Mouse (Mus musculus) NIH3T3 (cell line): ENCODE results near the gene Trmt10b.

Experiments used
- DNase-seq: peaks from one replicate; pipeline ENCODE4 v3.0.0-alpha.2; 2012; ENCODE audit warnings: low read depth

Gene Trmt10b

GRCm38 (mm10) chr4:45341669-45342249 lies 44.8 kb downstream of the Trmt10b start, which contains the start of gene Dcaf10:
TSS of gene Dcaf10 (plus strand) at chr4:45342101.
- DNase-seq: peak; percentile 94

- peak; percentile 54 for DNase-seq
Measured at GRCm38 (mm10) chr4:45342286-45343155, 45.6 kb downstream of the Trmt10b start, which contains the start of gene Exosc3. TSS of gene Exosc3 (minus strand) at chr4:45342732.

- DNase-seq: no peak
Measured at GRCm38 (mm10) chr4:45356653-45357052, 59.7 kb downstream of the Trmt10b start.
